ENCODE assay signal across 8 mouse cellular contexts in genomic region chr10:19915301-19915700, GRCm38 (mm10). TPM values are rescaled to one million over a fixed set of nuclear protein-coding genes. Genes with fewer than 3 reads are reported as not detected.
A peak's percentile ranks its signal among the peaks of the same experiment; 100 is the strongest.
DNase-seq lines count a peak whose midpoint lies in the region; ATAC-seq and TF ChIP-seq lines count a peak whose summit lies in the region.

No protein-coding gene starts in this region.

- H3K36me3 ChIP-seq in neural tube, embryonic 11.5 days (ENCODE audit: control insufficient read depth, insufficient read depth, low read length) = no peaks in the 10 kb centered on the region
- no peaks in the 10 kb centered on the region for H3K36me3 ChIP-seq in liver, embryonic 13.5 days

- H3K27me3 ChIP-seq in neural tube, embryonic 11.5 days (ENCODE audit: control insufficient read depth, insufficient read depth, low read length) = no peaks in the 10 kb centered on the region
- H3K27me3 ChIP-seq in liver, embryonic 13.5 days = no peaks in the 10 kb centered on the region

- no peak for TF ChIP-seq POLR2A in bone marrow, adult 2 months (IDR thresholded peaks at IDR 0.05; ENCODE audit: borderline replicate concordance, control insufficient read depth, low read depth, low read length)

- TF ChIP-seq CTCF in bone marrow, adult 2 months (IDR thresholded peaks at IDR 0.05; ENCODE audit: control insufficient read depth, insufficient read depth, low read length) = peak; percentile 43; the same call in 1 of the 2 replicates

- H3K4me3 ChIP-seq in neural tube, embryonic 11.5 days (ENCODE audit: low read depth, low read length) = no peak overlapping the region
- no peak overlapping the region for H3K4me3 ChIP-seq in bone marrow, adult 2 months (replicated peaks; ENCODE audit: control insufficient read depth, low read depth, low read length)
- no peak overlapping the region for H3K4me3 ChIP-seq in liver, embryonic 13.5 days (replicated peaks)

- no peak overlapping the region for H3K9ac ChIP-seq in neural tube, embryonic 11.5 days (ENCODE audit: low read length)
- no peak overlapping the region for H3K9ac ChIP-seq in liver, embryonic 13.5 days

- 58% methylated on average over 1 of the region's 1 CpGs for WGBS in neural tube, embryonic 11.5 days
- 46% methylated on average over 1 of the region's 1 CpGs for WGBS in bone marrow, adult 2 months
- 29% methylated on average over 1 of the region's 1 CpGs for WGBS in liver, embryonic 13.5 days (ENCODE audit: insufficient replicate concordance)

- no peak for ATAC-seq in neural tube, embryonic 11.5 days (ENCODE audit: insufficient read depth, low FRiP score, low TSS enrichment)
- peak; percentile 59 for ATAC-seq in liver, embryonic 13.5 days (ENCODE audit: low read depth)

- H3K4me1 ChIP-seq in neural tube, embryonic 11.5 days (ENCODE audit: control insufficient read depth, insufficient read depth, low read length) = no peaks in the 10 kb centered on the region
- peaks cover 2% of the 10 kb centered on the region; the same call in 1 of the 2 replicates for H3K4me1 ChIP-seq in bone marrow, adult 2 months (ENCODE audit: control insufficient read depth, insufficient read depth, low read length)
- no peaks in the 10 kb centered on the region for H3K4me1 ChIP-seq in liver, embryonic 13.5 days (replicated peaks)

- DNase-seq in neural tube, embryonic 11.5 days (ENCODE audit: low spot score) = peak; percentile 23
- no peak for DNase-seq in neural tube, embryonic 10.5 days (ENCODE audit: extremely low spot score, low spot score)
- peak; percentile 49 to 83 for DNase-seq in frontal cortex, adult 2 months (ENCODE audit: extremely low spot score in 1 of 2, low spot score in 1 of 2)
- peak; percentile 86 for DNase-seq in kidney, adult 9 months
- DNase-seq in liver, embryonic 13.5 days = peak; percentile 32
- peak; percentile 52 for DNase-seq in ovary, postnatal 36 days (ENCODE audit: low spot score)
- DNase-seq in urinary bladder, postnatal 36 days (ENCODE audit: low spot score in 2 of 2) = peak; percentile 54 to 74

- H3K27ac ChIP-seq in neural tube, embryonic 11.5 days (ENCODE audit: low read depth, low read length) = no peak overlapping the region
- no peak overlapping the region for H3K27ac ChIP-seq in bone marrow, adult 2 months (ENCODE audit: control insufficient read depth, insufficient read depth, low read depth, low read length, poor library complexity)
- H3K27ac ChIP-seq in liver, embryonic 13.5 days = no peak overlapping the region

- H3K9me3 ChIP-seq in neural tube, embryonic 11.5 days (ENCODE audit: control insufficient read depth, low read length) = no peaks in the 10 kb centered on the region
- no peaks in the 10 kb centered on the region for H3K9me3 ChIP-seq in liver, embryonic 13.5 days (replicated peaks)

- no peak overlapping the region for H3K4me2 ChIP-seq in neural tube, embryonic 11.5 days (ENCODE audit: low read depth)
- H3K4me2 ChIP-seq in liver, embryonic 13.5 days = no peak overlapping the region

RNA-seq across cellular contexts. Expression of gene Pex7, which starts 7.8 kb away (rescaled TPM):
- 27.2 and 29.1 TPM in 2 replicates for polyA plus RNA-seq in neural tube, embryonic 11.5 days (2014; fragmentation: Nextera tagmentation; extraction: Ambion mirVana)
- 8.6 and 19.1 TPM in 2 replicates for polyA plus RNA-seq in bone marrow, adult 2 months (2011; ENCODE audit: insufficient read depth, insufficient read length, low replicate concordance, missing spikeins)
- 31.8 and 36.1 TPM in 2 replicates for polyA plus RNA-seq in frontal cortex, adult 2 months (2012; rRNA removed)
- polyA plus RNA-seq in liver, embryonic 13.5 days (2015; fragmentation: Nextera tagmentation; extraction: Ambion mirVana) = 28.0 and 28.2 TPM in 2 replicates

RNA-seq across cellular contexts. Expression of gene Map3k5, which starts 19.0 kb away (rescaled TPM):
- polyA plus RNA-seq in neural tube, embryonic 11.5 days (2014; fragmentation: Nextera tagmentation; extraction: Ambion mirVana) = 0.85 and 1.4 TPM in 2 replicates
- polyA plus RNA-seq in bone marrow, adult 2 months (2011; ENCODE audit: insufficient read depth, insufficient read length, low replicate concordance, missing spikeins) = 11.2 and 27.0 TPM in 2 replicates
- 10.5 and 10.9 TPM in 2 replicates for polyA plus RNA-seq in frontal cortex, adult 2 months (2012; rRNA removed)
- 0.71 and 0.78 TPM in 2 replicates for polyA plus RNA-seq in liver, embryonic 13.5 days (2015; fragmentation: Nextera tagmentation; extraction: Ambion mirVana)
